Mouse (Mus musculus): Measurements from ENCODE around the gene Yae1d1. TPM values are rescaled to one million over a fixed set of nuclear protein-coding genes. Genes with fewer than 3 reads are reported as not detected.

Gene Yae1d1
- 92.5 and 98.8 TPM in 2 replicates for polyA plus RNA-seq (2016; fragmentation: Nextera tagmentation; extraction: Ambion mirVana)

- peaks cover 20% of the 10 kb centered on the region for H3K36me3 ChIP-seq
- H3K9me3 ChIP-seq (replicated peaks): no peaks in the 10 kb centered on the region
- peak within 1 kb of the TSS; percentile 88 for H3K4me3 ChIP-seq
- H3K4me1 ChIP-seq: peaks cover 12% of the 10 kb centered on the region
- no peaks in the 10 kb centered on the region for H3K27me3 ChIP-seq (ENCODE audit: low read depth, poor library complexity, severe bottlenecking)
- peak; percentile 94 for DNase-seq (ENCODE audit: low spot score)
- WGBS: under 1% methylated on average over 54 of the region's 54 CpGs
- H3K27ac ChIP-seq (replicated peaks): peak within 1 kb of the TSS; percentile 88
Observed at GRCm38 (mm10) chr13:17992697-17993514, at the start of gene Yae1d1. TSS of gene Yae1d1 (minus strand) at chr13:17993349.

GRCm38 (mm10) chr13:18038814-18039213 is 45.7 kb upstream of the Yae1d1 start:
- DNase-seq (ENCODE audit: low spot score): no peak
- H3K27ac ChIP-seq (replicated peaks): no peak overlapping the region

GRCm38 (mm10) chr13:18016604-18017003 is 23.5 kb upstream of the Yae1d1 start:
- no peaks in the 10 kb centered on the region for H3K9me3 ChIP-seq (replicated peaks)
- no peaks in the 10 kb centered on the region for H3K27me3 ChIP-seq (ENCODE audit: low read depth, poor library complexity, severe bottlenecking)
- DNase-seq (ENCODE audit: low spot score): no peak
- WGBS: 74% methylated on average over 3 of the region's 3 CpGs
- no peak overlapping the region for H3K4me3 ChIP-seq
- no peaks in the 10 kb centered on the region for H3K4me1 ChIP-seq
- no peak overlapping the region for H3K27ac ChIP-seq (replicated peaks)
- no peaks in the 10 kb centered on the region for H3K36me3 ChIP-seq

More at GRCm38 (mm10) chr13:18038814-18039213, 45.7 kb upstream of the Yae1d1 start:
- WGBS: 81% methylated on average over 2 of the region's 2 CpGs
- H3K27me3 ChIP-seq (ENCODE audit: low read depth, poor library complexity, severe bottlenecking): no peaks in the 10 kb centered on the region
- no peaks in the 10 kb centered on the region for H3K9me3 ChIP-seq (replicated peaks)
- H3K4me1 ChIP-seq: no peaks in the 10 kb centered on the region
- no peak overlapping the region for H3K4me3 ChIP-seq
- no peaks in the 10 kb centered on the region for H3K36me3 ChIP-seq

DNA sequence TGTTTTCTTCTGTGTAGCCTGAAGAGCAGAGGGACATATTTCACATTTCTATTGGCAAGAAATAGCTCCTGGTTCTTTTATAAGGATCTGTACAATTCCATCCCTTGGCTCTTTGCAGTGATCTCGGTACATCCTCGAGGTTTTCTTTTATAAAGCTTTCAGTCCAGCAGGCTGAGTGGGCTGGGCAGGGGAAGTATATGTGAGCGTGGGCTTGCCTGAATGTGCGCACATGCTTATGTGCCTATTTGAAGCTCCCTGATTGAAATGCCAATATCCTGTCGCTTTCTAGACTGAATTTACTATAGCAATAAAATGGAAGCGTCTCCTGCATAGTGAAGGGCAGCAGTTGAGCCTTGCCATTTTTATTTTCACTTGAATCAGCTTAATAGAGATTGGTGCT is 20.1 kb upstream of the Yae1d1 start:
- no peaks in the 10 kb centered on the region for H3K9me3 ChIP-seq (replicated peaks)
- WGBS: 85% methylated on average over 6 of the region's 6 CpGs
- no peaks in the 10 kb centered on the region for H3K4me1 ChIP-seq
- H3K4me3 ChIP-seq: no peak overlapping the region
- H3K27me3 ChIP-seq (ENCODE audit: low read depth, poor library complexity, severe bottlenecking): no peaks in the 10 kb centered on the region
- DNase-seq (ENCODE audit: low spot score): no peak
- H3K36me3 ChIP-seq: no peaks in the 10 kb centered on the region
- H3K27ac ChIP-seq (replicated peaks): no peak overlapping the region

- no peaks in the 10 kb centered on the region for H3K4me1 ChIP-seq
- H3K27me3 ChIP-seq (ENCODE audit: low read depth, poor library complexity, severe bottlenecking): no peaks in the 10 kb centered on the region
- WGBS: 82% methylated on average over 4 of the region's 4 CpGs
- DNase-seq (ENCODE audit: low spot score): no peak
- H3K4me3 ChIP-seq: no peak overlapping the region
- H3K36me3 ChIP-seq: no peaks in the 10 kb centered on the region
- H3K27ac ChIP-seq (replicated peaks): no peak overlapping the region
- no peaks in the 10 kb centered on the region for H3K9me3 ChIP-seq (replicated peaks)
Observed at GRCm38 (mm10) chr13:18011055-18011454, 17.9 kb upstream of the Yae1d1 start.

DNA sequence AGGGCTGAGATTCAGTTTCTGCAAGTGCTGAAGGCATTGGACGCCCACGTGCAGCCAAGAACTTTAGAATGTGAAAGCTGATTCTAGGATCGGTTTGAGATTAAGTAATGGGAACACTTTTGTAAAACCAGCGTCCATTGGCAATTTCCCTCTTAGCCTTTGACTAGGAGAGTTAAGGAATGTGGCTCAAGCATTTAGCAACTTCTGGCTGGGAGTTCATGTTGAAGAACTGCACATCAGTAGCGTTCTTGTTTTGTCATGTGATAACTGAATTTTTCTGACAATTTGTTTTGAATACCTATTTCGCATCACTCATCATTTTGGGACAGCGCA is 332 bp upstream of the Yae1d1 start:
- Histone ChIP-seq H3K9me3 (replicated peaks) (no peaks in the 10 kb centered on the region), H3K27me3 (ENCODE audit: low read depth, poor library complexity, severe bottlenecking) (no peaks in the 10 kb centered on the region), H3K4me3 (peak overlapping the region; percentile 88), H3K36me3 (peaks cover 19% of the 10 kb centered on the region), H3K4me1 (peaks cover 12% of the 10 kb centered on the region), H3K27ac (replicated peaks) (peak overlapping the region; percentile 88)
- no peak for DNase-seq (ENCODE audit: low spot score)
- WGBS: 44% methylated on average over 7 of the region's 7 CpGs

- no peaks in the 10 kb centered on the region for H3K27me3 ChIP-seq (ENCODE audit: low read depth, poor library complexity, severe bottlenecking)
- H3K36me3 ChIP-seq: peaks cover 29% of the 10 kb centered on the region
- peak overlapping the region; percentile 88 for H3K4me3 ChIP-seq
- no peak overlapping the region for H3K27ac ChIP-seq (replicated peaks)
- peaks cover 12% of the 10 kb centered on the region for H3K4me1 ChIP-seq
- WGBS: 82% methylated on average over 4 of the region's 4 CpGs
- H3K9me3 ChIP-seq (replicated peaks): no peaks in the 10 kb centered on the region
- DNase-seq (ENCODE audit: low spot score): no peak
Observed at GRCm38 (mm10) chr13:17992009-17992408, 1.1 kb downstream of the Yae1d1 start.

DNA sequence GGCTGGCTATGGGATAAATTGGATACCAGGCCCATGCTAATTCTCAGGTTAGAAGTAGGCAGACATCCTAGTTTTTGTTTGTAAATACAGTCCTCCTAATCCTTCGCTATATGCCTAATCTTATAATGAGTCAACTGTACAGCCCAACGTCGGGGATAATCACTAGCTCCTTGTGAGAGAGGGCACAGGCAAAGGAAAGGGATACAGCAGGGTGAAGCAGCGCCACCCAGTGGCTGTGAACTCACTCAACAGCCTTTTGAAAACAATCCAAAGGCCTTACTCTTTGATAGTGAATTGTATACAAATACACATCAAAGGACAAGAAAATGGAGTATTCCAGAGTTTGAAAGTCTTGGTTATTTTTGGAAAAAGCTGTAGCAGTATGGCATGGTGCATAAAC is 10.0 kb downstream of the Yae1d1 start:
- H3K4me3 ChIP-seq: no peak overlapping the region
- no peaks in the 10 kb centered on the region for H3K4me1 ChIP-seq
- peaks cover 69% of the 10 kb centered on the region for H3K36me3 ChIP-seq
- no peak overlapping the region for H3K27ac ChIP-seq (replicated peaks)
- no peak for DNase-seq (ENCODE audit: low spot score)
- H3K27me3 ChIP-seq (ENCODE audit: low read depth, poor library complexity, severe bottlenecking): no peaks in the 10 kb centered on the region
- H3K9me3 ChIP-seq (replicated peaks): no peaks in the 10 kb centered on the region
- 62% methylated on average over 4 of the region's 4 CpGs for WGBS

DNA sequence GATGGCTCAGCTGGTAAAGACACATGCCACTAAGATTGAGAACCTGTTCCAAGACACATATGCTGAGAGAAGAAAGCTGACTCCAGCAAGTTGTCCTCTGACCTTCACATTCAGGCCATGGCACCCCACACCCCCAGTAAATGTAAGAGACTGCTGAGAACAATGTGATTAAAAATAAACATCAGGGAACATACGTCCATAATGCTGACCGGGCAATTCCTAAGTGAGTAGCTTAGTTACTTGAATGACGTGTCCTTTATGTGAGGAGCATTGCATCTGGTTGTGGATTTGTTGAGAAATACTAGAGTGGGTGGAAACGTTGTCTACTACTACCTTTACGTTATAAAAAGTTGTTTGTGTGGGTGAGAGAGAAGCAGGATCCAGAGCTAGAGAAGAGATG is 10.5 kb downstream of the Yae1d1 start:
- WGBS: 88% methylated on average over 5 of the region's 5 CpGs

DNA sequence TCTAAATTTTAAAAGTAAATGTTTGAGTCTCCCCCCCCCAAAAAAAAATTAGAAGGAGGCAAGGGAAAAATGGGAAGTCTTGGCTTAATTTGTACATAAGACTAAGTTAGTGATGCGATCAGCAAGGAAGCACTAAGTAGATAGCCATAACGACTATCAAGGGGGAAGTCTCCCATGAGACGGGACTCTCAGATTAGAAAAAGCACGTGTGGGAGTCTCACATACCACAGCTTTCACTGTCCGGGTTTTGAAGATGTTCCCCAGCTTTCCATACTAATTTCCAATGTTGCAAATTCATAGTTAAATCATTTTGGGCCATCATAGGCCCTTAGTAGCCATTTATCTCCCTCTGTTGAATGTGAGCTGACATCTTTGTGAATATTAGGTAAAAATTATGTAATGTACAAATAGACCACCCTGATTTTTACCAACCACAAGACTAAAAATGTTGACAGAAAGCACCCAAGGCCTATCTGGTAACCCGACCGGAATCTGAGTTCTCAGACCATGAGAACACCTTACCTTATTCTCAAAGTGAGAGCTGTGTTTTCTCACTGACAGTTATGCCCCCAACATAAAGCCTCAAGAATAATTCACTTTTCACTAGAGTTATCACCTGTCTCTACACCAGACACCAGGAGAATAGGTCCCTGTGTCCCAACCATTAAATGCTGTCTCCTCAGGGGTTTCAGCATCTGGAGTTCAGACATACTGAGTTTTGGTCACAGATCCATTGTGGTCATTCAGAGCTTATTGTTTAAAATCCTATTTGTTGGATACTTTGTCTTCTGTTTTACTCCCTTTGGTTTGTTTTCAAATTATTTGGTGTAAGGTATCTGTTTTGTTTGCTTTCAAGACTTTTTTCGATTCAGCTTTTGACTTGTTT is 16.1 kb downstream of the Yae1d1 start:
- Histone ChIP-seq H3K27me3 (ENCODE audit: low read depth, poor library complexity, severe bottlenecking) (no peaks in the 10 kb centered on the region), H3K4me1 (no peaks in the 10 kb centered on the region), H3K27ac (replicated peaks) (no peak overlapping the region), H3K4me3 (no peak overlapping the region), H3K9me3 (replicated peaks) (no peaks in the 10 kb centered on the region), H3K36me3 (peaks cover 10% of the 10 kb centered on the region)
- 84% methylated on average over 8 of the region's 8 CpGs for WGBS
- no peak for DNase-seq (ENCODE audit: low spot score)

More for the DNA sequence above, 10.5 kb downstream of the Yae1d1 start:
- H3K4me3 ChIP-seq: no peak overlapping the region
- peaks cover 65% of the 10 kb centered on the region for H3K36me3 ChIP-seq
- H3K27me3 ChIP-seq (ENCODE audit: low read depth, poor library complexity, severe bottlenecking): no peaks in the 10 kb centered on the region
- no peak overlapping the region for H3K27ac ChIP-seq (replicated peaks)
- no peak for DNase-seq (ENCODE audit: low spot score)
- H3K9me3 ChIP-seq (replicated peaks): no peaks in the 10 kb centered on the region
- H3K4me1 ChIP-seq: no peaks in the 10 kb centered on the region

DNA sequence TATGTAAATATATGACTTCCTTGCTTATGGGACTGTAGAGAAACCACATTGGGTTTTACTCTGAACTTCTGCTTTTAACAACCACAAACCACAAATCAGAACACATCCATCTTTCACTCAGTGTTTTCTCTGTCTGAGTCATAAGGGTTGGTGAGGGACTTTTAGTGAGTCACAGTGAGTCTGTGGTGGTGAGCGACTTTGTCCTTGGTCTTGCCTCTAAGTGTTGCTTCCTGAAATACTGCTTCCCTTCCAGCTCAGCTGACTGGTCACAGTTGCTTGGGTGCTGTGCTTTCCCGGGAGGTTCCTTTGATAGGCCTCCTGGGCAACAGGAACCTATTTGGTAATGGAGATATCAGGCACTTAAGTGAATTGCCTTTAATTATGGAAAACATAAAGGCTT is 17.3 kb downstream of the Yae1d1 start:
- H3K9me3 ChIP-seq (replicated peaks): no peaks in the 10 kb centered on the region
- no peak for DNase-seq (ENCODE audit: low spot score)
- no peak overlapping the region for H3K27ac ChIP-seq (replicated peaks)
- H3K4me3 ChIP-seq: no peak overlapping the region
- H3K36me3 ChIP-seq: peaks cover 3% of the 10 kb centered on the region; the same call in 1 of the 2 replicates
- H3K27me3 ChIP-seq (ENCODE audit: low read depth, poor library complexity, severe bottlenecking): no peaks in the 10 kb centered on the region
- H3K4me1 ChIP-seq: no peaks in the 10 kb centered on the region
- 84% methylated on average over 2 of the region's 2 CpGs for WGBS

- Histone ChIP-seq H3K27me3 (ENCODE audit: low read depth, poor library complexity, severe bottlenecking) (no peaks in the 10 kb centered on the region), H3K36me3 (peaks cover 3% of the 10 kb centered on the region; the same call in 1 of the 2 replicates), H3K27ac (replicated peaks) (no peak overlapping the region), H3K9me3 (replicated peaks) (no peaks in the 10 kb centered on the region), H3K4me3 (no peak overlapping the region), H3K4me1 (no peaks in the 10 kb centered on the region)
- 82% methylated on average over 1 of the region's 1 CpGs for WGBS
- no peak for DNase-seq (ENCODE audit: low spot score)
Observed at GRCm38 (mm10) chr13:17975457-17975856, 17.7 kb downstream of the Yae1d1 start.

GRCm38 (mm10) chr13:17974734-17975133 is 18.4 kb downstream of the Yae1d1 start:
- WGBS: 95% methylated on average over 9 of the region's 9 CpGs
- H3K4me1 ChIP-seq: no peaks in the 10 kb centered on the region

More at GRCm38 (mm10) chr13:17974734-17975133, 18.4 kb downstream of the Yae1d1 start:
- Histone ChIP-seq H3K27ac (replicated peaks) (no peak overlapping the region), H3K4me3 (no peak overlapping the region), H3K27me3 (ENCODE audit: low read depth, poor library complexity, severe bottlenecking) (no peaks in the 10 kb centered on the region), H3K36me3 (no peaks in the 10 kb centered on the region), H3K9me3 (replicated peaks) (no peaks in the 10 kb centered on the region)
- DNase-seq (ENCODE audit: low spot score): no peak
